Mouse (Mus musculus): Measurements from ENCODE around the gene Lhfpl5.
A peak's percentile ranks its signal among the peaks of the same experiment; 100 is the strongest.
"Not testable (repeated sequence)": the region's sequence is repeated elsewhere in the genome, so short reads cannot be mapped to it uniquely, and the experiment has no call there.

Gene Lhfpl5

DNA sequence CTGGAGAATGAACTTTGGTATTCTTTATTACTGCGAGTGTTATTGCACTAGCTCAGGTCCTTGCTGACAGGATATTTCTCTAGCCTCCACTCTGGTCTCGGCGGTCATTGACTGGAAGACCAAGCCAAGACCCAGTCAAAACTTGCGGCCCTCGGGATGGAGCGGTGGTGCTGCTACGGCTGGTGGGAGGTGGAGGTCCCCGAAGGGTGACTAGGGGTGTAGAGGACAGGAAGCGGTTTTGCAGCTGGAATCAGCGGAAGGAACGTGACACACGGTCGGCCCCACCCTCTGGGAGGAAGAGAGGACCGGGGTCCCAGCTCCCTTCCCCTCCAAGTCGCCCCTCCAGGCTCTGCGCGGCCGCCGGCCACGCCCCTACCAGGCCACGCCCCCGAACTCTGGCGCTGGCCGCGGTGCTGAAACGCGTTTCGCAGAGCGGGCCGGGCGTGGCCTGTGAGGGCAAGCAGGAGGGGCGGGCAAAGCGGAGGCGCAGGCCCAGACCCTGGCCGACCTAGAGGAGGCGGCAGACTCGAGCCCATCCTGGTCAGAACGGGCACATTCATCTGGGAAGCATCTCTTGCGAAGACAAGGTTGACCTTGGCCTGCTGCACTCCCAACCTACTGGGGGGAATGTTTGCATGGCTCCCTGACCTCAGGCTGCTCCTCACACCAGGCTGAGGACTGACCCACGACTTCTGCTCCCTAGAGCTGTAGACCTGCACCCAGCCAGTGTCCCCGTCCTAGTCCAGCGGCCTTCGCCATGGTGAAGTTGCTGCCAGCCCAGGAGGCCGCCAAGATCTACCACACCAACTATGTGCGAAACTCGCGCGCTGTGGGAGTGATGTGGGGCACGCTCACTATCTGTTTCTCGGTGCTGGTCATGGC lies at the start of gene Lhfpl5:
Gene Lhfpl5 (plus strand): TSS at position 398 of the 882 bp plus-strand sequence.
- DNase-seq (ENCODE audit: low spot score) = peak; percentile 26

- DNase-seq (ENCODE audit: low spot score) = no peak
These were observed 48.0 kb upstream of the Lhfpl5 start for GRCm38 (mm10) chr17:28527184-28528042.

- peak; percentile 89 for DNase-seq (ENCODE audit: low spot score)
These were observed 47.4 kb upstream of the Lhfpl5 start for GRCm38 (mm10) chr17:28528043-28528351.

GRCm38 (mm10) chr17:28529116-28529515 lies 46.3 kb upstream of the Lhfpl5 start:
- DNase-seq (ENCODE audit: low spot score) = no peak

GRCm38 (mm10) chr17:28530506-28530905 lies 44.9 kb upstream of the Lhfpl5 start, which contains the start of gene Armc12:
Gene Armc12, plus strand, starts transcription at chr17:28530806.
- no peak for DNase-seq (ENCODE audit: low spot score)

DNA sequence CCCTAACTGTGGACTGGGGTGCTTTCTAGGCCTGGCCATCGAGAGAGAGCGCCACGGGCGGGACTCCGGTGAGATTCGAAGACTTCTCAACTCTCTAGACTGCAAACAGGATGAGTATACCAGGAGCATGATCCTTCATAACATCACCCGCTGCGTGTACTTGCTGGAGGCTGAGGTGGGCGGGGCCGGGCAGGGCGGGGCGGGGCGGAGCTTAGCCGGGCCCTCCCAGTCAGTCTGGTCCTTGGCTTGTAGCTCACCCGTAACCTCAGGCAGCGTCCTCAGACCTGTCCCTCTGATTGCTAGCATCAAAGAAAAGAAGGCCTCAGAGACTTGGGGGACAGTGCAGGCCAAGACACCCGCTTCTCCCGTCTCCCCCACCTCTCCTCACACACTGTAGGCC lies 43.5 kb upstream of the Lhfpl5 start:
- no peak for DNase-seq (ENCODE audit: low spot score)

DNA sequence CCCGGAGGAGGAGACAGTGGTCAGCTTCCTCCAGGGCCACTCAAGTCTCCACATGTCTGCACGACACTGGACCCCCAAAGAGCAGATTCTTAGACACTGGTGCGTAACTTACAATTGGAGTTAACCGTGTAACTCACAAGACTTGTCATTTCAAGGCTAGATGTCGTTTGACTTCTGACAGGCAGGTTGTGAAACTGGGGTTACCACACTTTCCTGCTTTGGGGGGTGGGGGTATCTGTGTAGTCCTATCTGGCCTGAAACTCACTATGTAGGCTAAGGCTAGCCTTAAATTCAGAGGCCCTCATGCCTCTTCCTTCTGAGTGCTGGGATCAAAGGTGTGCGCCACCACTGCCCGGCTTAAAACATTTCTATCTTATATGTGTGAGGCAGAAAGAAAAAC lies 42.9 kb upstream of the Lhfpl5 start:
- no peak for DNase-seq (ENCODE audit: low spot score)

DNA sequence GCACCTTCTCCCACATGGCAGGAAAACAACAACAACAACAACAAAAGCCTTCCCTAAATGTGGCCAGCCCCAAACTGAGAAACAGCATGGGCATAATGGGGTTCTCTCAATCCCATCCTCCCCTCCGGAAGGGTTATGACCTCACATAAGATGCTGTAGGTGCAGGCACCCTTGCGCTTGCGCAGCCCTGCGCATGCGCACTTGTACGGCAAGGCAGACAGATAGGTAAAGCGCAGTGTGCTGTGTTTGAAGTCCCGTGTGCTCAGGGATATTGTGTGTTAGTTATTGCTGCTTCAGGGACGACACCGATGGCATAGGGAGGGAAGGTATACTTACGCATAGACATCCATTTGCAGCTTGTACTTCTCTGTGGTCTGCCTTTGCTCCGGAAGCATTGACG lies 42.1 kb upstream of the Lhfpl5 start:
- no peak for DNase-seq (ENCODE audit: low spot score)

DNA sequence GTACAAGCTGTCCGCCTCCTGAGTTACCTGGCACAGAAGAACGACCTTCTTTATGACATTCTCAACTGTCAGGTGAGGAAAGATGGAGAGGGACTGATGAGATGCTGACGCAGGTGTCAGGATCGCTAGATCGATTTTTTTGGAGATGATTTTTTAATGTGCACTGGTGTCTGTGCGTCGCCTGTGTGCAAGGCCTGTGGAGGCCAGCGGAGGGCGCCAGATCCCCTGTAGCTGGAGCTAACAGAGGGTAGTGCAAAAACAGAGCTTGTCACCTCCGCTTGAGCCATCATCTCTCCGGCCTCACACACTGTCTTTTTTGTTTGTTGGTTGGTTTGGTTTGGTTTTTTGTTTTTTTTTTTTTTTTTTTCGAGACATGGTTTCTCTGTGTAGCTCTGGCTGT lies 37.6 kb upstream of the Lhfpl5 start:
- DNase-seq (ENCODE audit: low spot score) = no peak

DNA sequence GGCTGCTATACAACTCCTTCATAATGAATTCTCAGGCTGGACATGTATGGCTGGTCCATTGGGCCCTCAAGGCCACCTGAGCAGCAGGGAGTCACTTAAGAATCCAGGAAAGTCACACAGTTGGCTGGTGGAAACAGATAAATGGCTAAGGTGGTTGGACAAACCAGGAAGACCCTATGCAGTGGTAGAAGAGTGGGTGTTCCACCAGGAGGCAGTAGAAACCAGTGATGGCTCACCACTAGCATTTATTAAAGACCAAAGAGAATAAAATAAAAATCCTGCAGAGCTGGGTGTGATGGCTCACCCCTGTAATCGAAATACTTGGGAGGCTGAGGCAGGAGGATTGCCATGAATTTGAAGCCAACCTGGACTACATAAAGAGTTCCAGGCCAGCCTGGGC lies 28.5 kb upstream of the Lhfpl5 start:
- DNase-seq (ENCODE audit: low spot score) = no peak

- no peak for DNase-seq (ENCODE audit: low spot score)
These were observed 26.9 kb upstream of the Lhfpl5 start for GRCm38 (mm10) chr17:28548550-28548949.

GRCm38 (mm10) chr17:28549111-28549510 lies 26.3 kb upstream of the Lhfpl5 start, which contains the start of gene Clpsl2:
Gene Clpsl2, plus strand, starts transcription at chr17:28549411.
- no peak for DNase-seq (ENCODE audit: low spot score)

GRCm38 (mm10) chr17:28553040-28553793 lies 22.2 kb upstream of the Lhfpl5 start:
- peak; percentile 69 for DNase-seq (ENCODE audit: low spot score)

DNA sequence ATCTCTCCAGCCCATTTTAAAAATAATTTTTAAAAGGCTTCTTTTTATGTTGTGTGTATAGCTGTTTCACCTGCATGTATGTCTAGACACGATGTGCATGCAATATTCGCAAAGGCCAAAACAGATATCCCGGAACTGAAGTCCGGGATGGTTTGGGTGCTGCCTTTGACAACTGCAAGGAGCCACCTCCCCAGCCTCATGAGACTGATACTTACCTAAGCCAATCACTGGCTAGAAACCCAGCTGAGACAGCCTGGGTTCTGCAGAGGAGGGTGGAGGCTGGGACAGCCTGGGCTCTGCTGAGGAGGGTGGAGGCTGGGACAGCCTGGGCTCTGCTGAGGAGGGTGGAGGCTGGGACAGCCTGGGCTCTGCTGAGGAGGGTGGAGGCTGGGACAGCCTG lies 21.4 kb upstream of the Lhfpl5 start:
- DNase-seq (ENCODE audit: low spot score) = not testable (repeated sequence)

DNA sequence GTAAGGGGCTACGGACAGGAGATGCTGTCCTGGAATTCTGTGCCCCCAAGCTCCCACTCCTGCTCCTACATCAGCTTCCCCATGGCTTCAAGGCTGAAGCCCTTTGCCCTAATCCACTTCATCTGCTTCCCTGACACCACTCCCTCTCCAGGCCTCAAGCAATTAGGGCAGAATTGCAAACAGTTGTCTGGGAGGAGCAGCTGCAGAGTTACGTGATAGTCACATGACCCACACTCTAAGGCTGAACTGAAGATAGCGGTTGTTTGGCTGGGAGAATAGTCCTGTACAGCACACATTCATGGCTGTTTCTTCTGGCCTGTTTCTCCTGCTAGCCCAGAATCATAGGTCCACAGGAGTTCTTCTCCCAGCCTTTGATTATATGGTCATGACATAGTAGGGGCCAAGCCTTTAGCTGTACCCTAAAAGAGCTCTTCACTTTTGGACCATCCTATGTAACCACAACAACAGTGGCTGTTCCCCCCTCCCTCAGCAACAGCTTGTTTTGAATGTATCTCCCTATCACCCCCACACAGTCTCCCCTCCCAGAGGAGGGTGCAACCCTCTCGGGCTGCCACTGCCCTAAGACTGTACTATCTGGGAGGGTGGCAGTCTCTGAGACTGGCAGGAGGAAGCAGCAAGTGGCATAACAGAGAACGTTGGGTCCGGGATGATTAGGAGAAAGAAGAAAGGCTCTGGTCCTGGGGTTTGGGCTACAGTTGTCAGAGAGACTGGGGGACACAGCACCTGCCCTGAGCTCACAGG lies 18.6 kb upstream of the Lhfpl5 start:
- no peak for DNase-seq (ENCODE audit: low spot score)

GRCm38 (mm10) chr17:28557772-28558171 lies 17.7 kb upstream of the Lhfpl5 start:
- no peak for DNase-seq (ENCODE audit: low spot score)

- no peak for DNase-seq (ENCODE audit: low spot score)
These were observed 14.8 kb upstream of the Lhfpl5 start, which contains the start of gene Clps for GRCm38 (mm10) chr17:28560598-28560997. Gene Clps, minus strand, starts transcription at chr17:28560766.

DNA sequence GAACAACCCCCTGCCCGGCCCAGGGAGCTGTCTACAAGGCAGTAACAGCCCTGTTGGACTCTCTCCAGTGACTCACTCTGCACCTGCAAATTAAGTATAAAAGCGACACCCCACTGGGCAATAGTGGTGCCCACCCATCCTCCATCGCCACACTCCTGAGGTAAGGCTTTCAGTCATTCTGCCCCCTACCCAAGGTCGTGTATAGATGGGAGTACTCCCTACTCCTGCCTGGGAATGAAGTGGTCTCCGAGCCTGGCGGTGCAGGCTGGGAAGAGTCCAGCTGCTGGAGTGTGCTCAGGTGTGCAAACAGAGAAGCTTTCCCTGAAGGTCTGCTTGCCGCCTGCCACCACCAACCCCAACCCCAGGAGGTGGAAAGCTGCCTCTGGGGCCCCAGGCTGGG lies 13.8 kb upstream of the Lhfpl5 start:
- no peak for DNase-seq (ENCODE audit: low spot score)

DNA sequence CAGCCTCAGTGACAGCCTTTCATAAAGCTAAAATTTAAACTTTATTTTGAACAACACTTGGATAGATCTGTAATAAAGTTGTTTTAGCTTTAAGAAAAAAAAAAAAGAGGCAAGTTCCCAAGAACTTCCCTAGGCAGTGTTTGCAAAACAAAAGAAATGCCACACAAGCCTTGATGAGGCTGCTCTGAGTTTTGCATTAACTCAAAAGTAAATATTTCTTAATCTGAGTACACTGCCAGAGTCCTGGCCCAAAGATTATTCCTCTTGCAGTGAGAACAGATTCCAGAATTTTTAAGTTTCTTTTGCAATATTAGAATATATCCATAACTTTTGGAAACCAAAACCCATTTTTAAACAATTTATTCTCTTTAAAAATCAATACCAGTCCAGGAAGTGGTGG lies 10.3 kb upstream of the Lhfpl5 start:
- DNase-seq (ENCODE audit: low spot score) = no peak

GRCm38 (mm10) chr17:28567541-28567940 lies 7.9 kb upstream of the Lhfpl5 start:
- DNase-seq (ENCODE audit: low spot score) = no peak

- no peak for DNase-seq (ENCODE audit: low spot score)
These were observed 3.6 kb upstream of the Lhfpl5 start for GRCm38 (mm10) chr17:28571868-28572267.

Data from urinary bladder, postnatal 14 days (tissue).